Mouse (Mus musculus) G1E (cell line): ENCODE data around the gene Myo1a. TPM values are rescaled to one million over a fixed set of nuclear protein-coding genes. Genes with fewer than 3 reads are reported as not detected.
"Not testable (repeated sequence)": the region's sequence is repeated elsewhere in the genome, so short reads cannot be mapped to it uniquely, and the experiment has no call there.

Experiments used
- ATAC-seq: 2 replicates; pipeline ENCODE4 v1.8.0; 2016; ENCODE audit warnings: mild to moderate bottlenecking; ENCODE audit not compliant: insufficient number of reproducible peaks, poor library complexity, low FRiP score, severe bottlenecking; ENCODE audit errors: extremely low read depth
- DNase-seq: peaks from one replicate; pipeline ENCODE4 v3.0.0; 2012; ENCODE audit warnings: low spot score
- H3K27me3 ChIP-seq: 2 replicates; pipeline ENCODE4 v1.6.1; 2012; ENCODE audit warnings: mild to moderate bottlenecking, low read length, inconsistent platforms; ENCODE audit not compliant: insufficient read depth
- H3K36me3 ChIP-seq: replicated peaks from 2 replicates; pipeline ENCODE3; 2012; ENCODE audit warnings: mild to moderate bottlenecking, inconsistent platforms
- H3K4me1 ChIP-seq: 2 replicates; pipeline ENCODE4 v1.6.1; 2012; ENCODE audit warnings: low read depth, low read length, inconsistent platforms, mixed read lengths; ENCODE audit not compliant: insufficient read depth
- H3K4me3 ChIP-seq: 2 replicates; pipeline ENCODE4 v1.5.1; 2012; ENCODE audit warnings: low read depth, mild to moderate bottlenecking, inconsistent platforms, low read length, moderate library complexity, mixed read lengths
- H3K9me3 ChIP-seq: replicated peaks from 2 replicates; pipeline ENCODE4 v1.6.1; 2012; ENCODE audit warnings: inconsistent platforms
- CTCF ChIP-seq: IDR thresholded peaks from 2 replicates; pipeline ENCODE4 v1.5.1; 2012; ENCODE audit warnings: low read depth, low read length, inconsistent platforms, mixed read lengths
- GATA1 ChIP-seq: IDR thresholded peaks from 2 replicates; pipeline ENCODE4 v1.6.1; 2012; ENCODE audit warnings: borderline replicate concordance, low read length, inconsistent platforms, mixed read lengths
- GATA2 ChIP-seq: IDR thresholded peaks from 2 replicates; pipeline ENCODE4 v1.6.1; 2012; ENCODE audit warnings: low read depth, low read length, inconsistent platforms, borderline replicate concordance
- POLR2AphosphoS5 ChIP-seq: IDR thresholded peaks from 2 replicates; pipeline ENCODE4 v1.6.1; 2012; ENCODE audit warnings: low read depth, low read length, inconsistent platforms; ENCODE audit not compliant: insufficient replicate concordance
- TAL1 ChIP-seq: conservative IDR thresholded peaks from 2 replicates; pipeline ENCODE4 v1.6.1; 2012; ENCODE audit warnings: low read depth, low read length, inconsistent platforms, mixed read lengths
- polyA plus RNA-seq: library from polyadenylated mRNA; stranded (reverse); fragments of >175 nt; gene quantifications from 2 replicates; pipeline ENCODE4 v1.2.3, GENCODE M21; 2012
- total RNA-seq, 2 experiments: library from RNA; stranded (forward) in 1 of 2; stranded (reverse) in 1 of 2; fragments of 200-1000 nt in 1 of 2; fragments of >200 nt in 1 of 2; fragmentation: Nextera tagmentation in 1 of 2; gene quantifications; 2 replicates each; pipeline ENCODE4 v1.2.3; 2014 to 2017

Gene Myo1a
- total RNA-seq (2014; fragmentation: Nextera tagmentation) (0.23 and 3.1 TPM in 2 replicates), total RNA-seq (2017) (0.16 and 0.23 TPM in 2 replicates), polyA plus RNA-seq (0.09 TPM in 1 of 2 replicates, not detected in the other)

GRCm38 (mm10) chr10:127704766-127705220, at the start of gene Myo1a:
TSS of gene Myo1a (plus strand) at chr10:127705170.
- peaks cover 19% of the 10 kb centered on the region for H3K27me3 ChIP-seq
- TF ChIP-seq CTCF = peak; percentile 21; the same call in 1 of the 2 replicates
- TF ChIP-seq TAL1 = no peak
- no peak within 1 kb of the TSS for H3K4me3 ChIP-seq
- H3K36me3 ChIP-seq = peaks cover 8% of the 10 kb centered on the region
- H3K9me3 ChIP-seq = no peaks in the 10 kb centered on the region
- H3K4me1 ChIP-seq = peaks cover 38% of the 10 kb centered on the region
- DNase-seq (no peak), ATAC-seq (no peak)

- not testable (repeated sequence) for ATAC-seq, H3K4me3 ChIP-seq, H3K27me3 ChIP-seq, H3K9me3 ChIP-seq, DNase-seq
- Histone ChIP-seq H3K4me1 (peaks cover 84% of the 10 kb centered on the region), H3K36me3 (peaks cover 94% of the 10 kb centered on the region)
These were observed 47.4 kb upstream of the Myo1a start for GRCm38 (mm10) chr10:127657617-127658016.

- peaks cover 84% of the 10 kb centered on the region for H3K4me1 ChIP-seq
- ATAC-seq (no peak), DNase-seq (no peak)
- no peaks in the 10 kb centered on the region for H3K27me3 ChIP-seq
- H3K36me3 ChIP-seq = peaks cover 94% of the 10 kb centered on the region
- TF ChIP-seq CTCF = no peak
- no peaks in the 10 kb centered on the region for H3K9me3 ChIP-seq
- H3K4me3 ChIP-seq = peak overlapping the region; percentile 23; the same call in 1 of the 2 replicates
These were observed 46.9 kb upstream of the Myo1a start for GRCm38 (mm10) chr10:127658076-127658475.

- Histone ChIP-seq H3K9me3 (no peaks in the 10 kb centered on the region), H3K4me3 (no peak overlapping the region), H3K36me3 (peaks cover 94% of the 10 kb centered on the region), H3K27me3 (no peaks in the 10 kb centered on the region), H3K4me1 (peaks cover 87% of the 10 kb centered on the region)
- DNase-seq = no peak
- ATAC-seq = no peak
- TF ChIP-seq POLR2AphosphoS5 (peak; percentile 37; the same call in 1 of the 2 replicates), GATA2 (no peak)
These were observed 45.4 kb upstream of the Myo1a start for GRCm38 (mm10) chr10:127659551-127659950.

- no peaks in the 10 kb centered on the region for H3K27me3 ChIP-seq
- H3K4me1 ChIP-seq = peaks cover 96% of the 10 kb centered on the region
- H3K9me3 ChIP-seq = no peaks in the 10 kb centered on the region
- no peak for DNase-seq
- no peak for ATAC-seq
- H3K36me3 ChIP-seq = peaks cover 82% of the 10 kb centered on the region
- TF ChIP-seq GATA2 (no peak), POLR2AphosphoS5 (no peak), GATA1 (no peak), TAL1 (no peak), CTCF (no peak)
- peak overlapping the region; percentile 69 for H3K4me3 ChIP-seq
These were observed 43.6 kb upstream of the Myo1a start for GRCm38 (mm10) chr10:127661291-127661914.

GRCm38 (mm10) chr10:127661915-127662663, 42.9 kb upstream of the Myo1a start:
- Histone ChIP-seq H3K4me1 (peaks cover 96% of the 10 kb centered on the region), H3K27me3 (no peaks in the 10 kb centered on the region), H3K9me3 (no peaks in the 10 kb centered on the region), H3K36me3 (peaks cover 77% of the 10 kb centered on the region), H3K4me3 (peak overlapping the region; percentile 69)
- peak; percentile 98 for DNase-seq
- no peak for TF ChIP-seq GATA1
- no peak for TF ChIP-seq TAL1
- TF ChIP-seq GATA2 = no peak
- no peak; the same call in 1 of the 2 replicates for TF ChIP-seq POLR2AphosphoS5
- no peak for TF ChIP-seq CTCF
- peak; percentile 51 for ATAC-seq

- peaks cover 71% of the 10 kb centered on the region for H3K36me3 ChIP-seq
- H3K9me3 ChIP-seq = no peaks in the 10 kb centered on the region
- peak overlapping the region; percentile 69 for H3K4me3 ChIP-seq
- TF ChIP-seq CTCF = peak; percentile 53
- TF ChIP-seq POLR2AphosphoS5 = no peak
- DNase-seq (no peak), ATAC-seq (no peak)
- H3K27me3 ChIP-seq = no peaks in the 10 kb centered on the region
- H3K4me1 ChIP-seq = peaks cover 96% of the 10 kb centered on the region
These were observed 42.2 kb upstream of the Myo1a start for GRCm38 (mm10) chr10:127662666-127663253.
